Mouse (Mus musculus) olfactory bulb, adult 2 months (tissue): ENCODE measurements around the gene Rap1gap2.

ENCODE experiments used
- CTCF ChIP-seq: fragments of 200-500 bp; IDR thresholded peaks from 2 replicates; pipeline ENCODE4 v1.5.1; 2012; ENCODE audit warnings: low read depth, mild to moderate bottlenecking, low read length, moderate library complexity; ENCODE audit not compliant: insufficient read depth
- POLR2A ChIP-seq: fragments of 200-500 bp; IDR thresholded peaks from 2 replicates; pipeline ENCODE4 v1.6.1; 2012; ENCODE audit warnings: mild to moderate bottlenecking, low read depth, low read length, moderate library complexity; ENCODE audit not compliant: insufficient read depth

GRCm38 (mm10) chr11:74531725-74532124, 79.0 kb downstream of the Rap1gap2 start:
- TF ChIP-seq CTCF (no peak), POLR2A (no peak)
